Mouse (Mus musculus) heart, embryonic 10.5 days (tissue): ENCODE data around the gene Smim22. TPM values are rescaled to one million over a fixed set of nuclear protein-coding genes. Genes with fewer than 3 reads are reported as not detected.

Experiments
- polyA plus RNA-seq: library from polyadenylated mRNA; unstranded; fragments of >200 nt; fragmentation: Nextera tagmentation; extraction: Ambion mirVana; gene quantifications from 2 replicates; pipeline ENCODE4 v1.2.1, GENCODE M21; 2016

Gene Smim22
- polyA plus RNA-seq, 1 experiment from 2014 or later, result 4.2 TPM

Other genes starting within 250 kb of the Smim22 start
- 121 and 152 TPM in 2 replicates for gene Cdip1, start 217.0 kb upstream of the Smim22 start, polyA plus RNA-seq
- 0.44 and 0.59 TPM in 2 replicates for gene 4930562C15Rik, start 171.9 kb upstream of the Smim22 start, polyA plus RNA-seq
- 29.8 and 31.4 TPM in 2 replicates for gene Ubald1, start 127.0 kb upstream of the Smim22 start, polyA plus RNA-seq
- gene Mgrn1, start 121.0 kb upstream of the Smim22 start, polyA plus RNA-seq, result 96.2 and 131 TPM in 2 replicates
- 111 and 125 TPM in 2 replicates for gene Nudt16l1, start 68.5 kb upstream of the Smim22 start, polyA plus RNA-seq
- gene Anks3, start 43.1 kb upstream of the Smim22 start, polyA plus RNA-seq, result 38.5 and 44.4 TPM in 2 replicates
- gene Sept12, start 9.4 kb upstream of the Smim22 start, polyA plus RNA-seq, result not detected in 2 replicates
- gene Rogdi, start 6.3 kb downstream of the Smim22 start, polyA plus RNA-seq, result 55.5 and 57.4 TPM in 2 replicates
- 129 and 130 TPM in 2 replicates for gene Glyr1, start 42.6 kb downstream of the Smim22 start, polyA plus RNA-seq
- 13.3 and 15.7 TPM in 2 replicates for gene Ubn1, start 42.8 kb downstream of the Smim22 start, polyA plus RNA-seq
- 2.0 and 2.7 TPM in 2 replicates for gene Ppl, start 125.1 kb downstream of the Smim22 start, polyA plus RNA-seq
- not detected in 2 replicates for gene Sec14l5, start 139.8 kb downstream of the Smim22 start, polyA plus RNA-seq
- gene Nagpa, start 196.7 kb downstream of the Smim22 start, polyA plus RNA-seq, result 18.0 and 18.7 TPM in 2 replicates
- 0.99 and 1.2 TPM in 2 replicates for gene AU021092, start 215.0 kb downstream of the Smim22 start, polyA plus RNA-seq
- 27.6 and 27.7 TPM in 2 replicates for gene Alg1, start 226.3 kb downstream of the Smim22 start, polyA plus RNA-seq
- gene Eef2kmt, start 248.7 kb downstream of the Smim22 start, polyA plus RNA-seq, result 23.3 and 24.8 TPM in 2 replicates